In the genomic region with DNA sequence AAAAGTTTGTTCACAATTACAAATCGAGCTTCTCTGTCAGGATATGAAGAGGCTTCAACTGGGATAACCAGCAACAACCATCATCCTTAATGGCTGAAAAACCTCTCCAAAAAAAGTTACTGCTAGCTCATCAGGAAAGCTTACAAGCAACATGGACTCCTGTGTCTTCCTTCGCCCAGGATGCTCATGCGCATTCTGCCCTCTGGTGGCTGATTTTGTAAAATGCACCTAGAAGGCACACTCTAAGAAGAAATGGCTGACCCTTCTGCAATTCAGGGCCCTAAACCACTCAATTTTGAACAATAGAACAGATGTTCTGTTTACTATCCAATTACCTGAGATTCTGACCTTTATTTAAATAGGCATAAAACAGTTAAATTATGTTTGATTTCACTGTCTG, we compare ENCODE assay signal across 8 mouse cellular contexts.
A peak's percentile ranks its signal among the peaks of the same experiment; 100 is the strongest.
DNase-seq lines count a peak whose midpoint lies in the region; ATAC-seq and TF ChIP-seq lines count a peak whose summit lies in the region.

No protein-coding gene starts in this region.

- no peak overlapping the region for H3K4me3 ChIP-seq in liver, embryonic 11.5 days (ENCODE audit: low read depth, low read length)
- H3K4me3 ChIP-seq in left cerebral cortex, adult 2 months, result no peak overlapping the region

- WGBS in liver, embryonic 11.5 days, result 19% methylated on average over 3 of the region's 3 CpGs

- H3K4me2 ChIP-seq in liver, embryonic 11.5 days, result no peak overlapping the region

- H3K9me3 ChIP-seq in liver, embryonic 11.5 days (ENCODE audit: control insufficient read depth, low read length), result no peaks in the 10 kb centered on the region

- H3K27ac ChIP-seq in liver, embryonic 11.5 days (ENCODE audit: low read depth, low read length), result no peak overlapping the region
- H3K27ac ChIP-seq in left cerebral cortex, adult 2 months, result no peak overlapping the region

- H3K4me1 ChIP-seq in liver, embryonic 11.5 days (replicated peaks; ENCODE audit: control insufficient read depth, insufficient read depth, low read length), result no peaks in the 10 kb centered on the region

- no peak overlapping the region for H3K9ac ChIP-seq in liver, embryonic 11.5 days (ENCODE audit: low read depth, low read length)

- H3K36me3 ChIP-seq in liver, embryonic 11.5 days (ENCODE audit: control insufficient read depth, insufficient read depth, low read length), result no peaks in the 10 kb centered on the region

- peak; percentile 54 for DNase-seq in liver
- no peak for DNase-seq in liver, embryonic 11.5 days (ENCODE audit: low spot score)
- peak; percentile 87 for DNase-seq in R1 (ENCODE audit: low read depth, low spot score)
- DNase-seq in cerebellum, postnatal 4 days (ENCODE audit: low spot score in 2 of 2), result peak; percentile 60 to 66
- peak; percentile 37 to 50 for DNase-seq in heart, postnatal 14 days
- DNase-seq in left cerebral cortex, adult 2 months (ENCODE audit: extremely low spot score in 1 of 2, low spot score in 2 of 2), result peak; percentile 51 to 61
- DNase-seq in natural killer cell, adult 2 months (ENCODE audit: low spot score in 2 of 2), result peak; percentile 9 to 38
- peak; percentile 41 for DNase-seq in thymus, postnatal 14 days

- peak; percentile 85 for TF ChIP-seq CTCF in left cerebral cortex, adult 2 months (IDR thresholded peaks at IDR 0.05)

- intact Hi-C loops in heart, postnatal 14 days (cut with DNase I), result no loop called here
- intact Hi-C loops in left cerebral cortex, adult 2 months (cut with DNase I), result loop anchor here (10.0 kb wide), 1 partner anchor 927 kb away; no protein-coding TSS in a partner anchor

- no peak for ATAC-seq in liver, embryonic 11.5 days (replicated peaks; ENCODE audit: low FRiP score)

- no peaks in the 10 kb centered on the region for H3K27me3 ChIP-seq in liver, embryonic 11.5 days (replicated peaks; ENCODE audit: control insufficient read depth, insufficient read depth, low read length)
